7 mouse cellular contexts compared by ENCODE assay signal in genomic region chr8:71542632-71543343, GRCm38 (mm10). TPM values are rescaled to one million over a fixed set of nuclear protein-coding genes. Genes with fewer than 3 reads are reported as not detected.
A peak's percentile ranks its signal among the peaks of the same experiment; 100 is the strongest.
DNase-seq lines count a peak whose midpoint lies in the region; ATAC-seq lines count a peak whose summit lies in the region.

Gene Mvb12a (plus strand): TSS chr8:71542922.

- H3K27ac ChIP-seq in embryonic facial prominence, embryonic 11.5 days (replicated peaks; ENCODE audit: low read depth, low read length) = no peak within 1 kb of the TSS
- H3K27ac ChIP-seq in limb, embryonic 10.5 days = peak within 1 kb of the TSS; percentile 83
- peak within 1 kb of the TSS; percentile 52; the same call in 1 of the 2 replicates for H3K27ac ChIP-seq in midbrain, embryonic 13.5 days

- no peaks in the 10 kb centered on the region for H3K4me1 ChIP-seq in embryonic facial prominence, embryonic 11.5 days (ENCODE audit: control insufficient read depth, insufficient read depth, low read length)
- H3K4me1 ChIP-seq in limb, embryonic 10.5 days = peaks cover 16% of the 10 kb centered on the region
- peaks cover 13% of the 10 kb centered on the region for H3K4me1 ChIP-seq in midbrain, embryonic 13.5 days (replicated peaks)

- H3K4me2 ChIP-seq in embryonic facial prominence, embryonic 11.5 days (ENCODE audit: low read depth, low read length) = peak within 1 kb of the TSS; percentile 88
- peak within 1 kb of the TSS; percentile 89 for H3K4me2 ChIP-seq in midbrain, embryonic 13.5 days (replicated peaks)

- H3K27me3 ChIP-seq in embryonic facial prominence, embryonic 11.5 days (ENCODE audit: control insufficient read depth, insufficient read depth, low read length) = no peaks in the 10 kb centered on the region
- peaks cover 12% of the 10 kb centered on the region for H3K27me3 ChIP-seq in limb, embryonic 10.5 days (ENCODE audit: low read depth, poor library complexity, severe bottlenecking)
- peaks cover 15% of the 10 kb centered on the region for H3K27me3 ChIP-seq in midbrain, embryonic 13.5 days

- peak; percentile 97 for DNase-seq in adrenal gland, postnatal 14 days
- DNase-seq in embryonic facial prominence, embryonic 11.5 days (ENCODE audit: low spot score) = peak; percentile 100
- DNase-seq in kidney, adult 11 months = peak; percentile 99
- DNase-seq in limb, embryonic 10.5 days (ENCODE audit: low spot score) = peak; percentile 92
- peak; percentile 86 for DNase-seq in spleen, adult 12 weeks (ENCODE audit: low spot score)

- H3K4me3 ChIP-seq in embryonic facial prominence, embryonic 11.5 days (ENCODE audit: low read depth, low read length) = peak within 1 kb of the TSS; percentile 80
- peak within 1 kb of the TSS; percentile 87 for H3K4me3 ChIP-seq in limb, embryonic 10.5 days
- peak within 1 kb of the TSS; percentile 82 for H3K4me3 ChIP-seq in midbrain, embryonic 13.5 days (replicated peaks)

- peak; percentile 90 for ATAC-seq in embryonic facial prominence, embryonic 11.5 days (replicated peaks; ENCODE audit: insufficient number of reproducible peaks, low FRiP score, low TSS enrichment, low read depth)
- peak; percentile 96 for ATAC-seq in granulocyte monocyte progenitor cell, adult 5-6 weeks (replicated peaks; ENCODE audit: poor library complexity, severe bottlenecking)
- ATAC-seq in midbrain, embryonic 13.5 days = peak; percentile 96

- H3K9me3 ChIP-seq in embryonic facial prominence, embryonic 11.5 days (replicated peaks; ENCODE audit: control insufficient read depth, low read length) = no peaks in the 10 kb centered on the region
- H3K9me3 ChIP-seq in limb, embryonic 10.5 days (replicated peaks) = no peaks in the 10 kb centered on the region
- no peaks in the 10 kb centered on the region for H3K9me3 ChIP-seq in midbrain, embryonic 13.5 days

- no peaks in the 10 kb centered on the region for H3K36me3 ChIP-seq in embryonic facial prominence, embryonic 11.5 days (replicated peaks; ENCODE audit: control insufficient read depth, insufficient read depth, low read depth, low read length)
- peaks cover 27% of the 10 kb centered on the region for H3K36me3 ChIP-seq in limb, embryonic 10.5 days
- peaks cover 25% of the 10 kb centered on the region for H3K36me3 ChIP-seq in midbrain, embryonic 13.5 days

- H3K9ac ChIP-seq in embryonic facial prominence, embryonic 11.5 days (replicated peaks; ENCODE audit: low read length) = peak within 1 kb of the TSS; percentile 75
- peak within 1 kb of the TSS; percentile 85 for H3K9ac ChIP-seq in midbrain, embryonic 13.5 days (replicated peaks)

- WGBS in embryonic facial prominence, embryonic 11.5 days = under 1% methylated on average over 55 of the region's 55 CpGs
- under 1% methylated on average over 55 of the region's 55 CpGs for WGBS in limb, embryonic 10.5 days
- WGBS in midbrain, embryonic 13.5 days = under 1% methylated on average over 55 of the region's 55 CpGs

RNA-seq across cellular contexts. Expression of gene Mvb12a, which starts in this region (rescaled TPM):
- 63.2 and 66.3 TPM in 2 replicates for total RNA-seq in adrenal gland, postnatal 14 days (2021)
- 53.4 and 62.2 TPM in 2 replicates for polyA plus RNA-seq in embryonic facial prominence, embryonic 11.5 days (2014; fragmentation: Nextera tagmentation; extraction: Ambion mirVana)
- total RNA-seq in granulocyte monocyte progenitor cell, adult 5-6 weeks (2014; fragmentation: Nextera tagmentation) = 50.2 and 64.1 TPM in 2 replicates
- total RNA-seq in granulocyte monocyte progenitor cell, adult 5-6 weeks (2017) = 55.0 and 56.6 TPM in 2 replicates
- 76.2 and 77.5 TPM in 2 replicates for polyA plus RNA-seq in limb, embryonic 10.5 days (2016; fragmentation: Nextera tagmentation; extraction: Ambion mirVana)
- polyA plus RNA-seq in midbrain, embryonic 13.5 days (2015; fragmentation: Nextera tagmentation; extraction: Ambion mirVana) = 51.7 and 62.3 TPM in 2 replicates
